8 mouse cellular contexts compared by ENCODE assay signal in the genomic region with DNA sequence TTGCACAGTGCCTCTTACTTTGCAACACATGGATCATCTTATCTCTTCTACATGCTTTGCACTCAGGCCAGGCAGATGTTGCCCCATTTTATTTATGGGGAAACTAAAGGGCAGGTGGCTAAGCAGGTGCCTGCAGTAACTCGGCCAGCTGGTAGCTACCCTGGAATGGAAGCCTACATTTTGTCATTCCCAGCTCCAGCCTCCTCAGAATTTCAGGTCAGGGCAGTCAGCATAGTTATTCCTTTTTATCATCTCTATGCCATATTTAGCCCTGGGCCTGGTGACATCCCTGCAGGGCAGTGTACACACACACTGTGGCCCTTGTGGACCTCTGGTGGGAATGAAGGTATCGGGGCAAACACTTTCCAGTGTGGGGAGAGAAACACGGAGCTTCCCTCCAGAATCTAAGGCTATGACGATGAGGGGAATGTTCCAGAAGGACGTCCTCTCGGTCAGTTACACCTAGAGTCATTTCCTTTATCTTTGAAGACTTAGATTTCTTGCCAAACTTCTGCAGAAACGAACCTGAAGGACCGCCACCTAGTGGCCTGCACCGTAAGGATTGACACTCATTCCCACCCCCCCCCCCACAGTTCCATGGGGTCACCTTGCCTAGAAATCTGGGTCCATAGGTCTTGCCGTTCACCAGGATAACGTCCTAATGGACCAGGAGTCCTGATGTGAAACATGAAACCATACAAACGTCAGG.
DNase-seq lines count a peak whose midpoint lies in the region; ATAC-seq and TF ChIP-seq lines count a peak whose summit lies in the region.

No protein-coding gene starts in this region.

- no peaks in the 10 kb centered on the region for H3K27me3 ChIP-seq in liver, adult 2 months (ENCODE audit: control insufficient read depth, insufficient read depth, low read length)
- H3K27me3 ChIP-seq in stomach, postnatal 0 days (ENCODE audit: control insufficient read depth, insufficient read depth, low read length): no peaks in the 10 kb centered on the region

- H3K27ac ChIP-seq in liver, adult 2 months (replicated peaks; ENCODE audit: insufficient read depth, low read depth, low read length): no peak overlapping the region
- peak overlapping the region; percentile 70; the same call in 1 of the 2 replicates for H3K27ac ChIP-seq in stomach, postnatal 0 days (replicated peaks)

- peak; percentile 56; the same call in 1 of the 2 replicates for ATAC-seq in erythroblast, adult 5-6 weeks (replicated peaks; ENCODE audit: low FRiP score, poor library complexity, severe bottlenecking)
- ATAC-seq in stomach, postnatal 0 days (ENCODE audit: low FRiP score, low TSS enrichment): peak; percentile 68

- TF ChIP-seq POLR2A in liver, adult 2 months (IDR thresholded peaks at IDR 0.05; ENCODE audit: extremely low read depth, insufficient read depth, low read length): no peak

- TF ChIP-seq EP300 in stomach, postnatal 0 days (optimal IDR thresholded peaks at IDR 0.05): no peak

- H3K9me3 ChIP-seq in stomach, postnatal 0 days (ENCODE audit: control insufficient read depth, low read length): no peaks in the 10 kb centered on the region

- no peaks in the 10 kb centered on the region for H3K36me3 ChIP-seq in liver, adult 2 months (ENCODE audit: control insufficient read depth, insufficient read depth, low read length)
- H3K36me3 ChIP-seq in stomach, postnatal 0 days (ENCODE audit: control insufficient read depth, insufficient read depth, low read length): no peaks in the 10 kb centered on the region

- H3K4me2 ChIP-seq in stomach, postnatal 0 days (replicated peaks; ENCODE audit: low read depth): peak overlapping the region; percentile 18; the same call in 1 of the 2 replicates

- 32% methylated on average over 12 of the region's 12 CpGs for WGBS in liver, adult 2 months
- WGBS in stomach, postnatal 0 days: 27% methylated on average over 12 of the region's 12 CpGs

- TF ChIP-seq CTCF in liver, adult 2 months (IDR thresholded peaks at IDR 0.05; ENCODE audit: low read depth, low read length): peak; percentile 43; the same call in 1 of the 2 replicates
- TF ChIP-seq CTCF in stomach, postnatal 0 days (IDR thresholded peaks at IDR 0.05; ENCODE audit: low read depth): peak; percentile 75

- no peak overlapping the region for H3K9ac ChIP-seq in liver, adult 2 months (ENCODE audit: low read depth, low read length)
- no peak overlapping the region for H3K9ac ChIP-seq in stomach, postnatal 0 days (ENCODE audit: low read length)

- H3K4me3 ChIP-seq in liver, adult 2 months (ENCODE audit: insufficient read depth, low read depth, low read length): no peak overlapping the region
- no peak overlapping the region for H3K4me3 ChIP-seq in stomach, postnatal 0 days (ENCODE audit: low read depth, low read length)

- H3K79me2 ChIP-seq in liver, adult 2 months (ENCODE audit: control insufficient read depth, insufficient read depth, low read length): no peaks in the 10 kb centered on the region

- peaks cover 5% of the 10 kb centered on the region for H3K4me1 ChIP-seq in liver, adult 2 months (ENCODE audit: control insufficient read depth, insufficient read depth, low read length)
- 0 out of 2 replicates have a peak, but pooled peaks cover 3% of the 10 kb centered on the region for H3K4me1 ChIP-seq in stomach, postnatal 0 days (replicated peaks; ENCODE audit: control insufficient read depth, insufficient read depth)

- DNase-seq in gastrocnemius, adult 18-20 months (ENCODE audit: low spot score): peak; percentile 29
- DNase-seq in gastrocnemius, postnatal 25 days: no peak
- peak; percentile 22 for DNase-seq in urinary bladder, postnatal 25 days (ENCODE audit: low spot score)
- no peak for DNase-seq in urinary bladder, postnatal 4 days (ENCODE audit: low spot score in 2 of 2)
- DNase-seq in liver, adult 2 months (ENCODE audit: extremely low read depth, low read depth, low spot score): peak; percentile 41
- peak; percentile 75 for DNase-seq in stomach, postnatal 0 days (ENCODE audit: low spot score)
- DNase-seq in frontal cortex, postnatal 25 days (ENCODE audit: low spot score in 2 of 2): no peak

Comparison
In these comparisons a context has a peak if more than half of its experiments do, and no peak if none do; other contexts are left out.
1. DNase-seq: peak in gastrocnemius, adult 18-20 months (single experiment), urinary bladder, postnatal 25 days (single experiment), liver, adult 2 months (single experiment) and stomach, postnatal 0 days (single experiment); none in gastrocnemius, postnatal 25 days (single experiment), urinary bladder, postnatal 4 days (0 of 2) and frontal cortex, postnatal 25 days (0 of 2).